Mouse (Mus musculus) activated CD4-positive, CD25-positive, alpha-beta regulatory T cell, adult 4 months (primary cell): ENCODE measurements at regions not wholly inside any gene's neighbourhood (a gene's known extent, or its start where the extent isn't known, plus 50 kb on each side); places are given as distances from the start of the nearest gene placed in this dataset.
"Not testable (repeated sequence)": the region's sequence is repeated elsewhere in the genome, so short reads cannot be mapped to it uniquely, and the experiment has no call there.

ENCODE experiments used
- ATAC-seq: one replicate; pipeline ENCODE4 v1.8.0; 2017

GRCm38 (mm10) chr3:81750164-81750563 is 182.2 kb upstream of the Ctso start:
- ATAC-seq, result no peak

GRCm38 (mm10) chr3:81752955-81753354 is 179.4 kb upstream of the Ctso start:
- ATAC-seq, result no peak

- ATAC-seq, result no peak
Measured at GRCm38 (mm10) chr3:81760383-81760782, 172.0 kb upstream of the Ctso start.

GRCm38 (mm10) chr3:81760914-81761313 is 171.5 kb upstream of the Ctso start:
- ATAC-seq, result peak; percentile 84

- ATAC-seq, result no peak
Measured at GRCm38 (mm10) chr3:81771812-81772211, 160.6 kb upstream of the Ctso start.

GRCm38 (mm10) chr3:81773012-81773411 is 159.4 kb upstream of the Ctso start:
- ATAC-seq, result no peak

GRCm38 (mm10) chr3:81782081-81782480 is 150.3 kb upstream of the Ctso start:
- ATAC-seq, result no peak

GRCm38 (mm10) chr3:81782921-81783541 is 149.4 kb upstream of the Ctso start:
- peak; percentile 56 for ATAC-seq

GRCm38 (mm10) chr3:81788915-81789314 is 143.5 kb upstream of the Ctso start:
- ATAC-seq, result peak; percentile 52

GRCm38 (mm10) chr3:81789664-81790063 is 142.7 kb upstream of the Ctso start:
- no peak for ATAC-seq

- ATAC-seq, result no peak
Measured at GRCm38 (mm10) chr3:81802096-81802495, 130.3 kb upstream of the Ctso start.

GRCm38 (mm10) chr3:81805745-81806144 is 126.7 kb upstream of the Ctso start:
- ATAC-seq, result no peak

- ATAC-seq, result no peak
Measured at GRCm38 (mm10) chr3:81809604-81810003, 122.8 kb upstream of the Ctso start.

GRCm38 (mm10) chr3:81820304-81820703 is 112.1 kb upstream of the Ctso start:
- no peak for ATAC-seq

- no peak for ATAC-seq
Measured at GRCm38 (mm10) chr3:81829525-81829924, 102.9 kb upstream of the Ctso start.

GRCm38 (mm10) chr3:81829966-81830599 is 102.3 kb upstream of the Ctso start:
- ATAC-seq, result no peak

GRCm38 (mm10) chr3:81835380-81836157 is 96.8 kb upstream of the Ctso start:
- no peak for ATAC-seq

- ATAC-seq, result no peak
Measured at GRCm38 (mm10) chr3:81836478-81836877, 95.9 kb upstream of the Ctso start.

- ATAC-seq, result not testable (repeated sequence)
Measured at GRCm38 (mm10) chr3:81838121-81838520, 94.3 kb upstream of the Ctso start.

- ATAC-seq, result no peak
Measured at GRCm38 (mm10) chr3:81864487-81864886, 67.9 kb upstream of the Ctso start.
